Mouse (Mus musculus) testis, adult 2 months (tissue): ENCODE data around the gene Esr2. TPM values are rescaled to one million over a fixed set of nuclear protein-coding genes. Genes with fewer than 3 reads are reported as not detected.
A peak's percentile ranks its signal among the peaks of the same experiment; 100 is the strongest.

Source experiments
- H3K27ac ChIP-seq: fragments of 200-500 bp; 2 replicates; pipeline ENCODE4 v1.5.1; 2012; ENCODE audit warnings: low read depth, low read length; ENCODE audit not compliant: control insufficient read depth, insufficient read depth
- H3K27me3 ChIP-seq: fragments of 200-500 bp; 2 replicates; pipeline ENCODE4 v1.6.1; 2012; ENCODE audit warnings: mild to moderate bottlenecking, low read length, moderate library complexity; ENCODE audit not compliant: control insufficient read depth, insufficient read depth
- H3K36me3 ChIP-seq: fragments of 200-500 bp; 2 replicates; pipeline ENCODE4 v1.6.1; 2012; ENCODE audit warnings: mild to moderate bottlenecking, low read length; ENCODE audit not compliant: control insufficient read depth, insufficient read depth
- H3K4me1 ChIP-seq: fragments of 200-500 bp; 2 replicates; pipeline ENCODE4 v1.6.1; 2012; ENCODE audit warnings: low read length; ENCODE audit not compliant: control insufficient read depth, insufficient read depth
- H3K4me3 ChIP-seq: fragments of 200-500 bp; 2 replicates; pipeline ENCODE4 v1.5.1; 2012; ENCODE audit warnings: low read depth, mild to moderate bottlenecking, low read length, moderate library complexity, mixed read lengths; ENCODE audit not compliant: control insufficient read depth
- CTCF ChIP-seq: fragments of 200-500 bp; IDR thresholded peaks from 2 replicates; pipeline ENCODE4 v1.5.1; 2012; ENCODE audit warnings: low read depth, mild to moderate bottlenecking, inconsistent platforms, low read length, moderate library complexity; ENCODE audit not compliant: control insufficient read depth, insufficient read depth, insufficient replicate concordance
- POLR2A ChIP-seq: fragments of 200-500 bp; IDR thresholded peaks from 2 replicates; pipeline ENCODE4 v1.6.1; 2012; ENCODE audit warnings: low read depth, mild to moderate bottlenecking, inconsistent platforms, low read length, moderate library complexity; ENCODE audit not compliant: control insufficient read depth
- polyA plus RNA-seq: library from polyadenylated mRNA; depleted of rRNA; stranded (reverse); fragments of >200 nt; gene quantifications from 2 replicates; pipeline ENCODE4 v1.2.3, GENCODE M21; 2012

Gene Esr2
- polyA plus RNA-seq, 1 experiment: 0.19 TPM

DNA sequence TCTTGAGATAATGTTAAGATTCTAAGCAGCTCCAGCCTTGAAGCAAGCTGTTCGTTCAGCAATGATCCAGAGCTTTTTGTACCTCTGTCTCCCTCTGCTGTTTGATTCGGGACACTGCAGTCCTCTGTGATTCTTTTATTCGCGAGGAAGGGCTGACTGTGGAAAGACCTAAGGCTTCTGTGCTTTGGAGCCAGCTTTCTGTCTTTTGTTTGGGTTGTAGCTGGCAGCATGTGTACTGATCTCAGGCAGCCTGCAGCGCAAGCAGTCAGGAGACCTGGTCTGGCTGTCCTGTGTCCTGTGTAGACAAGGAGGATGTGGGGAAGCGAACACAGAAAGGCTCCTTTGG lies 19.6 kb upstream of the Esr2 start:
- H3K27ac ChIP-seq: peak overlapping the region; percentile 58; the same call in 1 of the 2 replicates
- no peak for TF ChIP-seq POLR2A
- 0 out of 2 replicates have a peak, but pooled peaks have one; percentile 26 for TF ChIP-seq CTCF
- peaks cover 16% of the 10 kb centered on the region for H3K4me1 ChIP-seq
- no peaks in the 10 kb centered on the region for H3K36me3 ChIP-seq
- peak overlapping the region; percentile 29; the same call in 1 of the 2 replicates for H3K4me3 ChIP-seq
- H3K27me3 ChIP-seq: no peaks in the 10 kb centered on the region

GRCm38 (mm10) chr12:76195912-76196708 lies 19.1 kb upstream of the Esr2 start:
- TF ChIP-seq CTCF (no peak), POLR2A (0 out of 2 replicates have a peak, but pooled peaks have one; percentile 26)

GRCm38 (mm10) chr12:76194526-76194925 lies 17.5 kb upstream of the Esr2 start:
- Histone ChIP-seq H3K27me3 (no peaks in the 10 kb centered on the region), H3K36me3 (no peaks in the 10 kb centered on the region), H3K4me3 (no peak overlapping the region), H3K27ac (no peak overlapping the region), H3K4me1 (peaks cover 16% of the 10 kb centered on the region)
- no peak for TF ChIP-seq CTCF
- TF ChIP-seq POLR2A: no peak

More at GRCm38 (mm10) chr12:76195912-76196708, 19.1 kb upstream of the Esr2 start:
- Histone ChIP-seq H3K36me3 (no peaks in the 10 kb centered on the region), H3K4me1 (peaks cover 16% of the 10 kb centered on the region), H3K27ac (peak overlapping the region; percentile 22), H3K27me3 (no peaks in the 10 kb centered on the region), H3K4me3 (peak overlapping the region; percentile 51)

DNA sequence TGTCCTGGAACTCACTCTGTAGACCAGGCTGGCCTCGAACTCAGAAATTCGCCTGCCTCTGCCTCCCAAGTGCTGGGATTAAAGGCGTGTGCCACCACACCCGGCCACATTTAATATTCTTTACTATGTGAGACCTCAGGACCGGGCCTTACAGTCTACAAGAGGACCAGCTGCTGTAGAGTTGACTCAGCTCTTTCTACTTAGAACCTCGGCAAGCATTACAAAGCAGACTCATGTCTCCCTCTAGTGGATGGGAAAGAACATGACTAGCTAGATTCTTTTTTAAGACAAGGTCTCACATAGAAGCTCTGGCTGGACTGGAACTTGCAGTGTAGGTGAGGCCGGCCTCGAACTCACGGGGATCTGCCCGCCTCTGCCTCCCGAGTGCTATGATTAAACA lies 13.9 kb upstream of the Esr2 start:
- Histone ChIP-seq H3K27ac (no peak overlapping the region), H3K4me3 (no peak overlapping the region), H3K27me3 (no peaks in the 10 kb centered on the region), H3K36me3 (no peaks in the 10 kb centered on the region), H3K4me1 (peaks cover 5% of the 10 kb centered on the region)
- TF ChIP-seq CTCF (no peak), POLR2A (no peak)

DNA sequence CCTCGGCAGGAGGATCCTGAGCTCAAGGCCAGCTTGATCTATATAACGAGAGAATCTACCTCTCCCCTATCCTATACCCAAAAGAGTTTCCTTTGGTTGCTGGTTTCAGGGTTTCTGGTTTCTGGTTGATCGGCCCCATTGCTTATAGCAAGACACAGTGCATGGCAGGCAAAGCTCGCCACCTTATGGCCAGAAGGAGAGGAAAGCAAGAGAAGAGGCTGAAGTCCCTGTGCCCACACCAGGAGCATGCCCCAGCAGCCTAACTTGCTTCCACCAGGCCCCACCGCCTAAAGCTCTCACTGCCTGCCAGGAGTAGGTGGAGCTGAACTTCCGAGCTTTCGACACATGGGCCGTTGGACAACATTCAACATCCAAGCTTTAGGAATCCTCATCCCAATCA lies 10.8 kb upstream of the Esr2 start:
- H3K36me3 ChIP-seq: no peaks in the 10 kb centered on the region
- no peaks in the 10 kb centered on the region for H3K4me1 ChIP-seq
- H3K27me3 ChIP-seq: no peaks in the 10 kb centered on the region
- H3K27ac ChIP-seq: no peak overlapping the region
- H3K4me3 ChIP-seq: no peak overlapping the region
- peak; percentile 11; the same call in 1 of the 2 replicates for TF ChIP-seq CTCF
- TF ChIP-seq POLR2A: no peak

DNA sequence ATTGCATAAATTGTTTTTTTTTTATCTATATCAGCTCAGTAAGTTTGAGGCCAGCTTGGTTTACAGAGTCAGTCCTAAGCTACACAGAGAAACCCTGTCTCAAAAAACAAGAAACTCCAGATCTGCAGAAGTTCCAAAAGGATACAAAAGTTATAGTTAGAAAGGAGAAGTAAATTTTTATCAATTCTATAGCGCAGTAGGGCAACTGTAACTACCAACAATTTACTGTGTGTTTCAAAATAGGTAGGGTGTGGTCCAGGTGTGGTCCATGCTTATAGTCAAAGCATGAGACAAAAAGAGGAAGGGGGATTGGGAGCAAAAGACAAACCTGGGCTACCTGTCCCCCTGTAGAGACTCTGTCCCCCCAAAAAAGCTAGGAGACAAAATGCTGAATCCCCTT lies 9.4 kb upstream of the Esr2 start:
- H3K4me1 ChIP-seq: no peaks in the 10 kb centered on the region; the same call in 1 of the 2 replicates
- no peaks in the 10 kb centered on the region for H3K27me3 ChIP-seq
- H3K4me3 ChIP-seq: no peak overlapping the region
- no peaks in the 10 kb centered on the region for H3K36me3 ChIP-seq
- TF ChIP-seq POLR2A (no peak), CTCF (no peak)
- H3K27ac ChIP-seq: no peak overlapping the region

DNA sequence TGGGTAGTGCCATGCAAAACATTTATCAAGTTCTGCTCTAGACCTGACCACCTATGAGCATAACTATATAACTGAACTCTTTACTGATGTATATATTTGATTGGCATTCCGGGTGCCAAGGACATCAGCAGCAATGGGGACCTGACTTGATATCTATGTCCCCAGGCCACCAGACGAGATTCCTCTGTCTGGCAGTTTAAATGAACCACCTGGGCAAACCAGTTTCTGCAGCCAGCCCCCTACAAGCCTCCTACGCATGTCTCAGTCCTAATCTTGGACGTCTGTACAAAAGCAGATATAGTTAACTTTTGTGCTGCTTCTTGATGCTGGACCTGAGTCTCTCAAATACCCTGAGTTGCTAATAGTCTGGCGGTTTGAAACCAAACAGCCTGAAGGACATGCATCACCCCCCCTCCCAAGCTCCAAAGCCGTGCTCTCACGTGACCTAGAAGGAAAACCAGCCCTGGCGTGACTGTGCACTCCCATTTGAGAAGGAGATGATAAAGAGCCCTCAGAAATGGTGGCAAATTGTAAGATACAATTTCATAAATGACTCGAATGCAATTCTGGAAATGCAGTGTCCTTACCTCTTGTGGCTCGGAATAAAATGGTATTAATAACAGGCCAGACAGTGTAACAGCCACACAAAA lies 8.2 kb upstream of the Esr2 start:
- H3K4me1 ChIP-seq: no peaks in the 10 kb centered on the region; the same call in 1 of the 2 replicates
- H3K4me3 ChIP-seq: no peak overlapping the region
- H3K36me3 ChIP-seq: no peaks in the 10 kb centered on the region
- TF ChIP-seq POLR2A (no peak), CTCF (no peak)
- H3K27me3 ChIP-seq: no peaks in the 10 kb centered on the region
- no peak overlapping the region for H3K27ac ChIP-seq
